Mouse (Mus musculus) WW6 (cell line): ENCODE data around the gene Fgfr2.

Experiments used
- DNase-seq: peaks from one replicate; pipeline ENCODE4 v3.0.0-alpha.2; 2013; ENCODE audit warnings: low read depth, low spot score

Fgfr2 gene

GRCm38 (mm10) chr7:130303464-130303863 is 2819.7 kb downstream of the Fgfr2 start:
- DNase-seq: no peak

- no peak for DNase-seq
These were observed 2822.5 kb downstream of the Fgfr2 start for GRCm38 (mm10) chr7:130300606-130301005.

- DNase-seq: no peak
These were observed 2824.1 kb downstream of the Fgfr2 start for GRCm38 (mm10) chr7:130298926-130299594.

- DNase-seq: no peak
These were observed 2832.0 kb downstream of the Fgfr2 start for GRCm38 (mm10) chr7:130291179-130291578.

- no peak for DNase-seq
These were observed 2833.7 kb downstream of the Fgfr2 start for GRCm38 (mm10) chr7:130289428-130289790.

- no peak for DNase-seq
These were observed 2834.3 kb downstream of the Fgfr2 start for GRCm38 (mm10) chr7:130288719-130289427.

GRCm38 (mm10) chr7:130288248-130288647 is 2834.9 kb downstream of the Fgfr2 start:
- no peak for DNase-seq

- no peak for DNase-seq
These were observed 2844.1 kb downstream of the Fgfr2 start for GRCm38 (mm10) chr7:130278738-130279705.

GRCm38 (mm10) chr7:130278000-130278737 is 2845.0 kb downstream of the Fgfr2 start:
- DNase-seq: no peak

- DNase-seq: no peak
These were observed 2849.9 kb downstream of the Fgfr2 start for GRCm38 (mm10) chr7:130273265-130273664.

GRCm38 (mm10) chr7:130270807-130271206 is 2852.3 kb downstream of the Fgfr2 start:
- no peak for DNase-seq

GRCm38 (mm10) chr7:130269124-130269867 is 2853.9 kb downstream of the Fgfr2 start:
- DNase-seq: no peak

GRCm38 (mm10) chr7:130267099-130267498 is 2856.1 kb downstream of the Fgfr2 start:
- no peak for DNase-seq

GRCm38 (mm10) chr7:130266166-130266490 is 2857.0 kb downstream of the Fgfr2 start:
- DNase-seq: peak; percentile 52

GRCm38 (mm10) chr7:130265319-130266165 is 2857.6 kb downstream of the Fgfr2 start:
- DNase-seq: no peak

GRCm38 (mm10) chr7:130264616-130265318 is 2858.4 kb downstream of the Fgfr2 start:
- DNase-seq: peak; percentile 40

GRCm38 (mm10) chr7:130263799-130264351 is 2859.3 kb downstream of the Fgfr2 start:
- no peak for DNase-seq

GRCm38 (mm10) chr7:130263233-130263594 is 2859.9 kb downstream of the Fgfr2 start:
- DNase-seq: no peak
